Mouse (Mus musculus): ENCODE measurements around the gene Prr14. TPM values are rescaled to one million over a fixed set of nuclear protein-coding genes. Genes with fewer than 3 reads are reported as not detected.
"Not testable (repeated sequence)": the region's sequence is repeated elsewhere in the genome, so short reads cannot be mapped to it uniquely, and the experiment has no call there.

Gene Prr14
- polyA plus RNA-seq, 1 experiment from 2014 or later, result 47.4 TPM

DNA sequence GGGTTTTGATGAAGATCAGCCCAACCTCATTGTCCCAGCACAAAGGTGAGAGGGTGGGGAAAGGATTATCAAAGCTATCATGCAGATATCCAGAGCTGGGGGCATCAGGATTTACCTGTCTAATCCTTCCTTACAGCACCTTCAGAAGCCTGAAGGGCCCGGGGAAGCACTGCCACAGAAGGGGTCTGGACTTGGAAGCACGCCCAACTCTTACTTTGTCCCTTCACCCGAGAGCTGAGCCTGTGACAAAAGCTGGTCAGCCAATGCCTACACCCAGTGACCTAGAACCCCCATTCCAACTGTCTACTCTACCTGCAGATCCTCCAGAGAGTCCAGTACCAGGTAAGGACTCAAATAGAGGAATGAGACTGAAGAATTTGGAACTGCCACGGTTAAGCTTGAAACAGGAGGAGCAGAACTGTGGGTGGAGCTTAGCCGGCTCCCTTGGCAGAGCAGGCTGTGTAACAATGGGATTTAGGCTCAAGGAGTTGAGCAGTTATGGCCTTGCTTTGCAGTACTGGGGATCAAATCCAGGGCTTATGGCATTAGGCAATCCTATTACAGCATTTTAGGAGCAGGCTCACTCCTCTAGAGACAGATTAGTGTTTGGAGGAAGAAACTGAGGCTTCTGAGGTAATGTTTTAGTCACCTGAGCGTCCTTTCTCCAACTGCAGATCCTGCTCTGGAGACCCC lies 15.1 kb downstream of the Prr14 start:
- 81% methylated on average over 6 of the region's 6 CpGs for WGBS
- ATAC-seq (replicated peaks; ENCODE audit: low FRiP score), result no peak
- no peak overlapping the region for H3K9ac ChIP-seq

DNA sequence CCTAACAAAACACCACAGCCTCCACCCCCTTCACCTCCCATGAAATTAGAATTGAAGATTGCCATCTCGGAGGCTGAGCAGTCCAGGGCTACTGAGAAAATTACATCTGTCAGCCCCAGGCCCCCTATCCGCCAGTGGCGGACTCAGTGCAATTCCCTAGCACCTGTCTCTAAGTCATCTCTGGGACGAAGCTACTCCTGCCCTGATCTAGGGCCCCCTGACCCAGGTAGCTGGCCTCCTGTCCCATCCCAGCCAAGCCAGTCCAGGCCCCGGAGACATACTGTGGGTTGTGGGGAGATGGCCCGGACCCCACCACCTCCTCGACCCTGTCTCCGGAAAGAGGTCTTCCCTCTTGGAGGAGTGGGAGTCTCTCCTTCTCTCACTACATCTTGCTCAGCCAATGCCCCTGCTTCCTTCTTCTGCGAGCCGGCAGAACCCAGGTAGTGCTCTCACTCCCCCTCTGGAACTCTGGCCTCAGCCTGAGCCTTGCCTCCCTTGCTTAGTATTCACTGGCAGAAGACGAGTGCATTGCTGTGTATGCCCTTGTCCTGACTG lies 15.9 kb downstream of the Prr14 start:
- peaks cover 42% of the 10 kb centered on the region for H3K36me3 ChIP-seq
- H3K4me3 ChIP-seq (replicated peaks), result no peak overlapping the region
- H3K4me1 ChIP-seq, result peaks cover 29% of the 10 kb centered on the region
- ATAC-seq (replicated peaks; ENCODE audit: low FRiP score), result no peak
- no peak overlapping the region for H3K9ac ChIP-seq
- WGBS, result 87% methylated on average over 11 of the region's 11 CpGs
- H3K27ac ChIP-seq, result no peak overlapping the region
- no peak overlapping the region for H3K4me2 ChIP-seq
- H3K9me3 ChIP-seq (replicated peaks), result no peaks in the 10 kb centered on the region
- no peaks in the 10 kb centered on the region for H3K27me3 ChIP-seq

More for the DNA sequence above, 15.1 kb downstream of the Prr14 start:
- Histone ChIP-seq H3K9me3 (replicated peaks) (no peaks in the 10 kb centered on the region), H3K4me3 (replicated peaks) (no peak overlapping the region), H3K36me3 (peaks cover 42% of the 10 kb centered on the region), H3K4me1 (peaks cover 29% of the 10 kb centered on the region), H3K4me2 (no peak overlapping the region), H3K27ac (no peak overlapping the region), H3K27me3 (no peaks in the 10 kb centered on the region)

DNA sequence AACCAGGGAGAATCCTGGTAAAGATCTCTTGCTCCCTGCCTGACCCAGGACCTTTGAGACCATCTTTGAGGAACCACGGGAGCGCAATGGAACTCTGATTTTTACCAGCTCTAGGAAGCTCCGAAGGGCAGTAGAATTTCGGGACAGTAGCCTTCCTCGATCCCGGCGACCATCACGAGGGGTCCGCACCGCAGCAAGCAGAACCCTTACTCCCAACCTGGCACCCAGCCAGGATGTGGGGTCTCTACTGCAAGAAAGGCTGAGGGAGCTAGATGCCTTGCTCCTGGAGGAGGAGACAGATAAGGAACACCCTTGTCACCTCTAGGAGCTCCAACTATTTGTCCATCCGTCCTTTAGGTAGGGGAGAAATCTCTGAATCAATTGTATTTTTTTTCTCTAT lies 16.9 kb downstream of the Prr14 start:
- Histone ChIP-seq H3K9ac (no peak overlapping the region), H3K27me3 (no peaks in the 10 kb centered on the region), H3K4me2 (no peak overlapping the region), H3K4me3 (replicated peaks) (no peak overlapping the region), H3K4me1 (peaks cover 39% of the 10 kb centered on the region), H3K9me3 (replicated peaks) (no peaks in the 10 kb centered on the region), H3K27ac (no peak overlapping the region), H3K36me3 (peaks cover 48% of the 10 kb centered on the region)
- no peak for ATAC-seq (replicated peaks; ENCODE audit: low FRiP score)
- WGBS, result 97% methylated on average over 11 of the region's 11 CpGs

DNA sequence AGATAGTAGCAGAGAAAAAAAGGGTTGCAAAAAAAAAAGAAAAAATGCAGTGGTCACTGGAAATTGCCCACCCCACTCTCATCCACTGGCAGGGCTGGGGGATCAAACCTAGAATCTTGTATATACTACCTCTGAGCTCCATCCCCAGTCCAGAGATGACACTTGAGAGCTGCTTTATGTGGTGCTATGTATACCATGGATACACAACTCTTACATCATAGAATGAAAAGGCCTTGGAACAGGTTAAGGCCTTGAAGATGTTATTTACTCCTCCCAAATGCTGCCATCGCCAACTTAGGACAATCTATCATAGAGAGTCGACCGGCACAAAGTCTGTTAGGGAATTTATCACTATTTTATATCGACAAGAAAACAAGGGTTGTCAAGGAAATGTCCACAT lies 17.4 kb downstream of the Prr14 start:
- Histone ChIP-seq H3K9ac (peak overlapping the region; percentile 95), H3K4me2 (peak overlapping the region; percentile 75), H3K9me3 (replicated peaks) (no peaks in the 10 kb centered on the region), H3K4me3 (replicated peaks) (peak overlapping the region; percentile 63), H3K36me3 (peaks cover 53% of the 10 kb centered on the region), H3K4me1 (peaks cover 39% of the 10 kb centered on the region), H3K27ac (peak overlapping the region; percentile 99), H3K27me3 (no peaks in the 10 kb centered on the region)
- no peak for ATAC-seq (replicated peaks; ENCODE audit: low FRiP score)
- WGBS, result 73% methylated on average over 4 of the region's 4 CpGs

DNA sequence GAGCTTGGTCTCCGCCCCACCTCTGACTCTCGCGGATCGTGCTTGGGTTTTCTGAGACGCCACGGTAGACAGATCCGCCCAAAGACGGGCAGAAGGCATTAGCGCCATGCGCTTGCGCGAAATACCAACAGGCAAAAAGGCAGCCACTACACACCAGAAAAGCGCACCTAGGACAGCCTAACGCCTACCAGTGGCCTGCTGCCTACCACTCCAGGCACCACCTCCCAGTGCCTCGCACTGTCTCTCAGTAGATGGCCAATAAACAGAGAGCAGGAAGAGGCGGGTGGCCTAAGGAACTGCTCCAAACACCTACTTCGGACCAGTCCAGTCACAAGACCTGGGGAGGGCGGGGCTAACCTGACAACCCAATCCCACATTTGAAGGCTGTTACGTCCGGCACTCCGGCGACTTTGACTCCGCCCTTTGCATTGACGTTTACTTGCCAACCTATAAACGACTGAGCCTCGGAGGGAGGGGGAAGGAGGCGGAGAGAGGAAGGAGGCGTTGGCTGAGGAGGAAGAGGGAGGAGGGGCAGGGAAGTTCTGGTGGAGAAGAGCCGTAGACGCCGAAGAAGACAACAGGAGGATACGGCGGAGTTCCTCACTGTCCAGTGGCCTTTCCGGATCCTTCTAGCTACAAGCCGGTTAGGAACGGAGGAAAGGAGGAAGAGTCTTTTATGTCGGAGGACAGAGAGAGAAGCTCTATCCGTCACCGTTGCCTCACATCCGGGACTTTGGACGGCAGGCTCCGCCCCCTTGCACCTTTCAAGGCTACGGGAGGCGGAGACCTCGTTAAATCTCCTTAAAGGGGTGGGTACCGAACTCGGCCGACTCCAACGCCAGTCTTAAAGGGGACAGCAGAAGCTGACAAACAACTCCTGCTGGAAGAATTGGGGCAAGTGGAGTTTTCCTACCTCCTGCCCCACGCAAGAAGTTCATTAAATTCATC lies 18.6 kb downstream of the Prr14 start:
- H3K4me1 ChIP-seq, result peaks cover 32% of the 10 kb centered on the region
- no peaks in the 10 kb centered on the region for H3K9me3 ChIP-seq (replicated peaks)
- peak overlapping the region; percentile 63 for H3K4me3 ChIP-seq (replicated peaks)
- peak overlapping the region; percentile 75 for H3K4me2 ChIP-seq
- under 1% methylated on average over 50 of the region's 50 CpGs for WGBS
- peak overlapping the region; percentile 95 for H3K9ac ChIP-seq
- no peaks in the 10 kb centered on the region for H3K27me3 ChIP-seq
- peaks cover 64% of the 10 kb centered on the region for H3K36me3 ChIP-seq
- peak; percentile 95 for ATAC-seq (replicated peaks; ENCODE audit: low FRiP score)
- H3K27ac ChIP-seq, result peak overlapping the region; percentile 99

DNA sequence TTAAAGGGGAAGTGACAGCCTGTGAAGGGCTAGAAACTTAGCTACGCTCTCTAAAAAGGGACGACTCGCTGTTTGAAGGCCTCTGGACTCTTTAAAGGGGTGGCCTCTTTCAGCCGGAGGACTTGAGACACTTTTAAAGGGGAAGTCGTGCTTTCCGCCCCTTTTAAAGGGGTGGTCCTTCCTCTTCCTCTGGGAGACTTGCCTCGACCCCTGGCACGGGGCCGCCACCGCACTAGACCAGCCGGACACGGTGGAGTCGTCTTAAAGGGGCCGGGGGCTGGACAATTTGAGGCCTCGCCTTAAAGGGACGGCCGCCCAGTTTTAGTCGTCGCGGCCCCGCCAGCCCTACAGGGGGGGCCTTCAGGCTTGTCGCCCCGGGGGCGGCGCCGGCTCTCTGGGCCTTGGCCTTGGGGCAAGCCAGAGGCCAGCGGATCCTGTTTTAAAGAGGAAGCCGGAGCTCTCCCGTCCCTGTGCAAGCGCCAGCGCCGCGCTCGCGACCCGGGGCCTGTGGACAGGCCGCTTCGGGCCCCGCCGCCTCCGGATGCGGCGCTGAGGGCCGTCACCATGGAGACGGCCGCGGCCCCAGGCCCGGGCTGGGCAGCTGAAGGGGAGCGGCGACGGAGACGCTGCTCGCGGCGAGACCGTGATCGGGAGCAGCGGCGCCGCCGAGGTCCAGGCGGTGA lies 19.4 kb downstream of the Prr14 start, which contains the start of gene Fbrs:
Fbrs (plus strand) TSS at position 565 of the 683 bp plus-strand sequence.
- Histone ChIP-seq H3K27me3 (no peaks in the 10 kb centered on the region), H3K4me1 (peaks cover 29% of the 10 kb centered on the region), H3K9ac (peak within 1 kb of the TSS; percentile 95), H3K4me2 (peak within 1 kb of the TSS; percentile 75), H3K4me3 (replicated peaks) (peak within 1 kb of the TSS; percentile 63), H3K36me3 (peaks cover 64% of the 10 kb centered on the region), H3K27ac (peak within 1 kb of the TSS; percentile 99), H3K9me3 (replicated peaks) (no peaks in the 10 kb centered on the region)
- peak; percentile 85 for ATAC-seq (replicated peaks; ENCODE audit: low FRiP score)
- under 1% methylated on average over 62 of the region's 62 CpGs for WGBS

DNA sequence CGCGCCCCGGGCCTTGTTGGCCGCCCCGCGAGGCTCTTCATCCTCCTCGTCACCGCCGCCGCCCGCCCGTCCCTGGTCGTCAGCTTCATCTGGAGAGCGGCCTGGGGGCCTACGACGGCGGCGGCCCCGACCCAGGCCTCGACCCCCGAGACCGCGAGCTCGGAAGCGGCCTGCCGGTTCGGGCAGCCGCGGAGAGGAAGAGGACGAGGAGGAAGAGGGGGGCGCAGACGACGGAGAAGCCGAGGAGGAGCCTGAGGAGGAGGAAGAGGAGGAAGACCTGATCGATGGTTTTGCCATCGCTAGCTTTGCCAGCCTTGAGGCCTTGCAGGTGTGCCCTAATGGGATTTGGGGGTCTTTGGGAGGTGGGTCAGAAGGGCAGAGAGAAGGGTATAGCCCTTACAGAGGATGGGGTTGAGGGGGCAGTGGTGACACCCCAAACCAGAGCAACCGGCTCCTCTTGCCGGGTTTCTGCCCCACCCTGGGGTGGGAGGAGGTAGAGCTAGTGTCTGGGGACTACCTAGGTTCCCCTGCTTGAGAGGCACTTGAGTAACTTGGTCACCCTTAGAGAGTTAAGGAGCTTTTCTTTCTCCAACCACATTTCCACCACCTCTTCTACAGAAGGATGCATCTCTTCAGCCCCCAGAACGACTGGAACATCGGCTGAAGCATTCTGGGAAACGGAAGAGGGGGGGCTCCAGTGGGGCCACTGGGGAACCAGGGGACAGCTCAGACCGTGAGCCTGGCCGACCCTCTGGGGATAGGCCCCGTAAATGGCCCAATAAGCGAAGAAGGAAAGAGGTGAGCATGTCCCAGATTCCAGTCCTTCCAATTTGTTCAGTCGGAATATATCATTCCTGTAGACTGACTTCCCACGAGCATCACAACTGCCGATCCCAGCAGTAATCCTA lies 20.2 kb downstream of the Prr14 start:
- no peak for ATAC-seq (replicated peaks; ENCODE audit: low FRiP score)
- 2% methylated on average over 47 of the region's 48 CpGs for WGBS
- Histone ChIP-seq H3K9me3 (replicated peaks) (no peaks in the 10 kb centered on the region), H3K4me3 (replicated peaks) (peak overlapping the region; percentile 63), H3K27ac (peak overlapping the region; percentile 99), H3K4me1 (peaks cover 29% of the 10 kb centered on the region), H3K9ac (peak overlapping the region; percentile 95), H3K4me2 (peak overlapping the region; percentile 75), H3K36me3 (peaks cover 64% of the 10 kb centered on the region), H3K27me3 (no peaks in the 10 kb centered on the region)

DNA sequence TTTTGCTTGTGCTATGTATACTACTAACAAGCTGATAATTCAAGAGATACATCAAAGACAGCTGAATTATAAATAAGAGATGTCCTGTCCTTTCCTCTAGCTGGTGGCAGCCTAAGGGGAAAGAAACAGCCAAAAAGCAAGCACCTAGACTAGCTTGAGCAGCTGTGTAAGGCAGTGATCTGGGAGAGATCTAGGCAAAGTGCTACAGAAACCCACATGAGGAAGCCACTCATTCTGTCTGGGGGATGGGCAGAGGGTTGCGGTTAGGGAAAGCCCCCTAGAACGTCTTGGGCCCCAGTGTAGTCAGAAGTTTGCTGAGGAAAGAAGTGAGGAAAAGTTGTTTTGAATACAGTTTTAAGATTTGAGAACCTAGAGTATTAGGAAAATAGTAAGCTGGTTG lies 20.9 kb downstream of the Prr14 start:
- H3K4me3 ChIP-seq (replicated peaks), result peak overlapping the region; percentile 63
- H3K27ac ChIP-seq, result peak overlapping the region; percentile 99; the same call in 1 of the 2 replicates
- no peak for ATAC-seq (replicated peaks; ENCODE audit: low FRiP score)
- peak overlapping the region; percentile 75 for H3K4me2 ChIP-seq
- H3K36me3 ChIP-seq, result peaks cover 64% of the 10 kb centered on the region
- H3K27me3 ChIP-seq, result no peaks in the 10 kb centered on the region
- peaks cover 29% of the 10 kb centered on the region for H3K4me1 ChIP-seq
- WGBS, result 56% methylated on average over 2 of the region's 2 CpGs
- H3K9ac ChIP-seq, result peak overlapping the region; percentile 95
- H3K9me3 ChIP-seq (replicated peaks), result no peaks in the 10 kb centered on the region

DNA sequence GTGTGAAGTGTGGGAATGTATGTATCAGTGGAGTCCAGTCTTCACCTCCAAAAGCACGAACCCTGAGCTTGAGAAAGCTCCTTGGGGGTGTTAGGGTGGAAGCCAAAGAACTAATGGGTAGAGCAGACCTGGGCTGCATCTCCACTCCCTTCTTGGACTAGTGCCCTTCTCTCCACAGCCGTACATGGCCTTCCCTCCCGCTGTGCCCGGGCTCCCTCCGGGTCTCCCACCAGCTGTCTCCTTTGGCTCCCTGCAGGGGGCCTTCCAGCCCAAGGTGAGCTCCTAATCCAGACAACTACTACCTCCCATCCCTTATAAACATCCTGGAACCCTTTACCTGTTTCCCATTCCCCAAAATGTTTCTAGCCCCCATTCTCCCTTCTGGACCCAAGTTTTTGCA lies 26.0 kb downstream of the Prr14 start:
- no peak overlapping the region for H3K4me2 ChIP-seq
- H3K4me1 ChIP-seq, result peaks cover 13% of the 10 kb centered on the region
- peaks cover 94% of the 10 kb centered on the region for H3K36me3 ChIP-seq
- H3K4me3 ChIP-seq (replicated peaks), result no peak overlapping the region
- 95% methylated on average over 5 of the region's 5 CpGs for WGBS
- no peak overlapping the region for H3K27ac ChIP-seq
- H3K27me3 ChIP-seq, result no peaks in the 10 kb centered on the region
- no peaks in the 10 kb centered on the region for H3K9me3 ChIP-seq (replicated peaks)
- no peak overlapping the region for H3K9ac ChIP-seq
- ATAC-seq (replicated peaks; ENCODE audit: low FRiP score), result no peak

DNA sequence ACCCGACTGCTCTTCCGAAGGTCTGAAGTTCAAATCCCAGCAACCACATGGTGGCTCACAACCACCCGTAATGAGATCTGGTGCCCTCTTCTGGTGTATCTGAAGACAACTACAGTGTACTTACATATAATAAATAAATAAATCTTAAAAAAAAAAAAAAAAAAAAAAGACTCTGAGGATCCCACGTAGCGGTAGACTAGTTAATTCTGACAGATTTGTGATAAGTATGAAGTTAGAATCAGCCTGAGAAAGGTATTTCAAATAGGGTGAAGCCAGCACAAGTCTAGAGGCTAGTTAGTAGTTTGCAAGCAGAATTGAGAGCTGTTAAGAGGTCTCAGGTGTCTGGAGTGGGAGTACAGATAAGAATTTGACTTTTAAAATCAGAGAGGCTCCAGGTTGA lies 29.0 kb downstream of the Prr14 start:
- ATAC-seq (replicated peaks; ENCODE audit: low FRiP score); H3K4me1 ChIP-seq; H3K4me3 ChIP-seq (replicated peaks); H3K27ac ChIP-seq; H3K4me2 ChIP-seq; H3K9me3 ChIP-seq (replicated peaks); H3K9ac ChIP-seq; H3K27me3 ChIP-seq: not testable (repeated sequence)
- WGBS, result 83% methylated on average over 5 of the region's 5 CpGs
- H3K36me3 ChIP-seq, result peaks cover 94% of the 10 kb centered on the region

DNA sequence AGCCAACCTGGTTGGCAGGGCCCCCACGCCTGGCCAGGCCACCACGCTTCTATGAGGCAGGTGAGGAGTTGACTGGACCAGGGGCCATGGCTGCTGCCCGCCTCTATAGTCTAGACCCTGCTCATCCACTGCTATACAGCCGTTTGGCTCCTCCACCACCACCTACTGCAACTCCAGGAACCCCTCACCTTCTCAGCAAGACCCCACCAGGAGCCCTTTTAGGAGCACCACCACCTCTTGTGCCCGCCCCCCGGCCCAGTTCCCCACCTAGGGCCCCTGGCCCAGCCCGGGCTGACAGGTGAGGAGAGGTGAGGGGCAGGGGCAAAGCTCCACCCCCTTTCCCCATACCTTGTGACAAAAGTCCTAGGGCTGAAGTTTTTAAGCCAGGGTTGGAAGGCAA lies 30.6 kb downstream of the Prr14 start:
- H3K4me1 ChIP-seq, result no peaks in the 10 kb centered on the region
- H3K4me3 ChIP-seq (replicated peaks), result no peak overlapping the region
- no peak overlapping the region for H3K27ac ChIP-seq
- 94% methylated on average over 7 of the region's 7 CpGs for WGBS
- H3K4me2 ChIP-seq, result no peak overlapping the region
- H3K36me3 ChIP-seq, result peaks cover 77% of the 10 kb centered on the region
- no peak overlapping the region for H3K9ac ChIP-seq
- no peaks in the 10 kb centered on the region for H3K9me3 ChIP-seq (replicated peaks)
- H3K27me3 ChIP-seq, result no peaks in the 10 kb centered on the region
- 0 out of 2 replicates have a peak, but pooled peaks have one; percentile 40 for ATAC-seq (replicated peaks; ENCODE audit: low FRiP score)
